ENCODE assay signal across 8 mouse cellular contexts in the genomic region with DNA sequence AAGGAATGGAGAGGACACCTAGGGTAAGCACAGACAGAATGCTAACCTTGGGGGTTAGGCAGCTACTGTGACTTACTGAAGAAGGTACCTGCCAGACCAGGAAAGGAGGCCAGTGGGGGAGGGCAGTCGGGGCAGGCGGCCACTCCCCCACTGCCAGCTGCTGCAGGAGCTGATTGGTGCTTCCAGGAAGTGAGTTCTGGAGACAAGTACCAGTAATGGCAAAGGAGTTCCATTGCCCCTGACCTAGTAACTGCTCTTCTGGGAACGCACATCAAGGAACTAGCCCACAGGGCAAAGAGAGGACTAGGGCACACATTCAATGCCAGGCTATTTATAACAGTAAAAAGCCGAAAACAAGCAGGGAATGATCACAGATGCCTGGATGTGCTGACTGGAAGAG. TPM values are rescaled to one million over a fixed set of nuclear protein-coding genes. Genes with fewer than 3 reads are reported as not detected.
A peak's percentile ranks its signal among the peaks of the same experiment; 100 is the strongest.
DNase-seq lines count a peak whose midpoint lies in the region; ATAC-seq and TF ChIP-seq lines count a peak whose summit lies in the region.

No protein-coding gene starts in this region.

- H3K9ac ChIP-seq in liver, postnatal 0 days (replicated peaks) = no peak overlapping the region
- 0 out of 2 replicates have a peak overlapping the region, but pooled peaks have one; percentile 32 for H3K9ac ChIP-seq in heart, embryonic 16.5 days (ENCODE audit: low read length)
- H3K9ac ChIP-seq in liver, embryonic 15.5 days = no peak overlapping the region

- no peak overlapping the region for H3K4me2 ChIP-seq in liver, postnatal 0 days (ENCODE audit: low read depth, low read length)
- peak overlapping the region; percentile 45 for H3K4me2 ChIP-seq in heart, embryonic 16.5 days (ENCODE audit: low read depth, low read length)
- H3K4me2 ChIP-seq in liver, embryonic 15.5 days = no peak overlapping the region

- no peak for TF ChIP-seq CTCF in liver, postnatal 0 days (IDR thresholded peaks at IDR 0.05; ENCODE audit: low read depth)

- no peaks in the 10 kb centered on the region for H3K9me3 ChIP-seq in liver, postnatal 0 days (ENCODE audit: low read length)
- H3K9me3 ChIP-seq in heart, embryonic 16.5 days (replicated peaks; ENCODE audit: control insufficient read depth, low read length) = no peaks in the 10 kb centered on the region
- H3K9me3 ChIP-seq in liver, embryonic 15.5 days (replicated peaks) = no peaks in the 10 kb centered on the region

- peaks cover 57% of the 10 kb centered on the region for H3K4me1 ChIP-seq in liver, postnatal 0 days (ENCODE audit: insufficient read depth)
- H3K4me1 ChIP-seq in heart, embryonic 16.5 days (ENCODE audit: control insufficient read depth, insufficient read depth, low read length) = peaks cover 51% of the 10 kb centered on the region
- peaks cover 51% of the 10 kb centered on the region for H3K4me1 ChIP-seq in liver, embryonic 15.5 days (replicated peaks)

- no peaks in the 10 kb centered on the region for H3K27me3 ChIP-seq in liver, postnatal 0 days (ENCODE audit: insufficient read depth, low read length)
- H3K27me3 ChIP-seq in heart, embryonic 16.5 days (ENCODE audit: control insufficient read depth, insufficient read depth, low read length) = no peaks in the 10 kb centered on the region
- no peaks in the 10 kb centered on the region for H3K27me3 ChIP-seq in liver, embryonic 15.5 days

- TF ChIP-seq EP300 in liver, postnatal 0 days (IDR thresholded peaks at IDR 0.05; ENCODE audit: low read depth) = no peak

- peak; percentile 38 for DNase-seq in liver
- DNase-seq in liver, postnatal 0 days = no peak
- DNase-seq in c-Kit-positive CD71-positive TER-119-negative erythroid progenitor cells, embryonic 14.5 days (ENCODE audit: low read depth) = peak; percentile 31
- no peak for DNase-seq in layer of hippocampus, adult 9-10 months (ENCODE audit: low spot score)
- no peak for DNase-seq in right cerebral cortex, postnatal 10 days (ENCODE audit: low spot score in 2 of 2)
- DNase-seq in frontal cortex, adult 2 months (ENCODE audit: extremely low spot score in 1 of 2, low spot score in 1 of 2) = no peak

- no peak for ATAC-seq in liver, postnatal 0 days
- ATAC-seq in heart, embryonic 16.5 days (replicated peaks; ENCODE audit: extremely low read depth, insufficient read depth, low FRiP score) = no peak
- no peak for ATAC-seq in liver, embryonic 15.5 days (ENCODE audit: insufficient read depth)

- H3K27ac ChIP-seq in liver, postnatal 0 days (ENCODE audit: low read depth) = no peak overlapping the region
- peak overlapping the region; percentile 25 for H3K27ac ChIP-seq in heart, embryonic 16.5 days (ENCODE audit: low read length)
- H3K27ac ChIP-seq in liver, embryonic 15.5 days (replicated peaks) = peak overlapping the region; percentile 46; the same call in 1 of the 2 replicates

- H3K36me3 ChIP-seq in liver, postnatal 0 days (replicated peaks; ENCODE audit: insufficient read depth, low read length) = 0 out of 2 replicates have a peak, but pooled peaks cover 2% of the 10 kb centered on the region
- H3K36me3 ChIP-seq in heart, embryonic 16.5 days (ENCODE audit: control insufficient read depth, insufficient read depth) = no peaks in the 10 kb centered on the region
- peaks cover 28% of the 10 kb centered on the region for H3K36me3 ChIP-seq in liver, embryonic 15.5 days (replicated peaks)

- H3K4me3 ChIP-seq in liver, postnatal 0 days (ENCODE audit: low read depth, low read length) = no peak overlapping the region
- H3K4me3 ChIP-seq in heart, embryonic 16.5 days (ENCODE audit: low read length) = no peak overlapping the region
- no peak overlapping the region for H3K4me3 ChIP-seq in liver, embryonic 15.5 days (replicated peaks)

- 51% methylated on average over 4 of the region's 4 CpGs for WGBS in liver, postnatal 0 days (ENCODE audit: insufficient replicate concordance)
- WGBS in heart, embryonic 16.5 days = 43% methylated on average over 4 of the region's 4 CpGs
- WGBS in liver, embryonic 15.5 days (ENCODE audit: insufficient replicate concordance) = 50% methylated on average over 4 of the region's 4 CpGs

RNA-seq across cellular contexts. Expression of a gene that starts 3.1 kb away (rescaled TPM):
- 80.4 and 88.9 TPM in 2 replicates for polyA plus RNA-seq in liver, postnatal 0 days (2015; fragmentation: Nextera tagmentation; extraction: Ambion mirVana)
- 278 and 304 TPM in 2 replicates for polyA plus RNA-seq in heart, embryonic 16.5 days (2015; fragmentation: Nextera tagmentation; extraction: Ambion mirVana)
- 111 and 116 TPM in 2 replicates for polyA plus RNA-seq in liver, embryonic 15.5 days (2015; fragmentation: Nextera tagmentation; extraction: Ambion mirVana)
- 461 and 466 TPM in 2 replicates for polyA plus RNA-seq in frontal cortex, adult 2 months (2012; rRNA removed)

RNA-seq across cellular contexts. Expression of a gene that starts 24.4 kb away (rescaled TPM):
- polyA plus RNA-seq in liver, postnatal 0 days (2015; fragmentation: Nextera tagmentation; extraction: Ambion mirVana) = 64.4 and 93.5 TPM in 2 replicates
- 16.4 and 20.5 TPM in 2 replicates for polyA plus RNA-seq in heart, embryonic 16.5 days (2015; fragmentation: Nextera tagmentation; extraction: Ambion mirVana)
- 23.0 and 27.6 TPM in 2 replicates for polyA plus RNA-seq in liver, embryonic 15.5 days (2015; fragmentation: Nextera tagmentation; extraction: Ambion mirVana)
- 4.2 and 4.4 TPM in 2 replicates for polyA plus RNA-seq in frontal cortex, adult 2 months (2012; rRNA removed)

RNA-seq across cellular contexts. Expression of a gene that starts 38.8 kb away (rescaled TPM):
- 137 and 144 TPM in 2 replicates for polyA plus RNA-seq in liver, postnatal 0 days (2015; fragmentation: Nextera tagmentation; extraction: Ambion mirVana)
- 96.0 and 100 TPM in 2 replicates for polyA plus RNA-seq in heart, embryonic 16.5 days (2015; fragmentation: Nextera tagmentation; extraction: Ambion mirVana)
- polyA plus RNA-seq in liver, embryonic 15.5 days (2015; fragmentation: Nextera tagmentation; extraction: Ambion mirVana) = 274 and 311 TPM in 2 replicates
- 104 and 117 TPM in 2 replicates for polyA plus RNA-seq in frontal cortex, adult 2 months (2012; rRNA removed)

RNA-seq across cellular contexts. Expression of a gene that starts 53.1 kb away (rescaled TPM):
- polyA plus RNA-seq in liver, postnatal 0 days (2015; fragmentation: Nextera tagmentation; extraction: Ambion mirVana) = 9.4 and 10.6 TPM in 2 replicates
- polyA plus RNA-seq in heart, embryonic 16.5 days (2015; fragmentation: Nextera tagmentation; extraction: Ambion mirVana) = 48.5 and 58.7 TPM in 2 replicates
- 10.4 and 12.8 TPM in 2 replicates for polyA plus RNA-seq in liver, embryonic 15.5 days (2015; fragmentation: Nextera tagmentation; extraction: Ambion mirVana)
- 171 and 180 TPM in 2 replicates for polyA plus RNA-seq in frontal cortex, adult 2 months (2012; rRNA removed)

Comparison
In these comparisons a context has a peak if more than half of its experiments do, and no peak if none do; other contexts are left out.
1. DNase-seq: peak in liver (single experiment) and c-Kit-positive CD71-positive TER-119-negative erythroid progenitor cells, embryonic 14.5 days (single experiment); none in liver, postnatal 0 days (single experiment), layer of hippocampus, adult 9-10 months (single experiment), right cerebral cortex, postnatal 10 days (0 of 2) and frontal cortex, adult 2 months (0 of 2).